ENCODE assay signal across 9 mouse cellular contexts in the genomic region with DNA sequence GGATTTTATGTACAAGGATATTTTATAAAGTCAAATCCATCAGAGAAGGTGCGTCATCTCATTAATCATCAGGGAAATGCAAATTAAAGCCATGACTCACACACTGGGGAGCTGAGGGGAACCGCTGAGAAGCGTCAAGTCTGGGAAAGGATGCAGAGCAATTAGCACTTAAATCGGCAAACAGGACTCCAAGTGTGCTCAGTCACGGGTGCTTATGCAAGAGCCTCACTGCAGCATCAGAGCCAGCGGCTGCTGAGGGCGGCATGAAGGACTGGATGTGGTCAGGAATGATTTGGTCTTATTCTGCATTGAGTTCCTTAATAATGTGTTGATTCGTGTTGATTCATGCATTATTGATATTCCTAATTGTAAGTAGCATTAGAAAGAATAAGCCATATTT.
DNase-seq lines count a peak whose midpoint lies in the region; ATAC-seq and TF ChIP-seq lines count a peak whose summit lies in the region.
"Had no signal": no experiment of that assay in that cellular context is flagged by ENCODE, and none has a peak within 500 bp of the region (broad histone marks: within the 10 kb centered on the region; RNA-seq: fewer than 3 reads in every experiment).

No protein-coding gene starts in this region.

- H3K4me1 ChIP-seq in cerebellum, adult 2 months (ENCODE audit: control insufficient read depth, insufficient read depth, low read length): peaks cover 5% of the 10 kb centered on the region; the same call in 1 of the 2 replicates
- peaks cover 33% of the 10 kb centered on the region for H3K4me1 ChIP-seq in midbrain, embryonic 16.5 days (ENCODE audit: control insufficient read depth, insufficient read depth, low read length)
- 0 out of 2 replicates have a peak, but pooled peaks cover 6% of the 10 kb centered on the region for H3K4me1 ChIP-seq in kidney, embryonic 14.5 days (ENCODE audit: control insufficient read depth, insufficient read depth, low read length)

- 0 out of 2 replicates have a peak, but pooled peaks cover 2% of the 10 kb centered on the region for H3K36me3 ChIP-seq in midbrain, embryonic 16.5 days (ENCODE audit: control insufficient read depth, insufficient read depth, low read length)
- H3K36me3 ChIP-seq in kidney, embryonic 14.5 days (ENCODE audit: control insufficient read depth, insufficient read depth, low read length): peaks cover 8% of the 10 kb centered on the region; the same call in 1 of the 2 replicates

- peak; percentile 79 for ATAC-seq in midbrain, embryonic 16.5 days
- ATAC-seq in kidney, embryonic 14.5 days (ENCODE audit: low FRiP score, low TSS enrichment): no peak

- peak; percentile 70 for DNase-seq in layer of hippocampus, adult 11-12 months (ENCODE audit: low spot score)
- DNase-seq in layer of hippocampus, postnatal 25 days (ENCODE audit: extremely low spot score in 1 of 2, low spot score in 1 of 2): no peak
- peak; percentile 76 to 91 for DNase-seq in cerebellum, adult 2 months
- DNase-seq in frontal cortex, adult 2 months (ENCODE audit: extremely low spot score in 1 of 2, low spot score in 1 of 2): peak; percentile 69 to 81
- peak; percentile 62 to 76 for DNase-seq in left cerebral cortex, adult 18-20 months (ENCODE audit: low spot score in 2 of 2)
- no peak for DNase-seq in spleen, adult 12 weeks (ENCODE audit: low spot score)

- WGBS in cerebellum, adult 2 months: 8% methylated on average over 8 of the region's 8 CpGs
- 5% methylated on average over 8 of the region's 8 CpGs for WGBS in midbrain, embryonic 16.5 days
- WGBS in kidney, embryonic 14.5 days: 24% methylated on average over 8 of the region's 8 CpGs

- no peak overlapping the region for H3K9ac ChIP-seq in midbrain, embryonic 16.5 days (ENCODE audit: low read depth, low read length)
- H3K9ac ChIP-seq in kidney, embryonic 14.5 days (ENCODE audit: low read depth, low read length): no peak overlapping the region
- H3K9ac ChIP-seq: stomach, embryonic 15.5 days had no signal

- peak overlapping the region; percentile 41 for H3K4me2 ChIP-seq in midbrain, embryonic 16.5 days (ENCODE audit: low read length)
- H3K4me2 ChIP-seq in kidney, embryonic 14.5 days (replicated peaks; ENCODE audit: low read depth, low read length): no peak overlapping the region

- no peaks in the 10 kb centered on the region for H3K9me3 ChIP-seq in midbrain, embryonic 16.5 days (replicated peaks; ENCODE audit: control insufficient read depth, low read length, poor library complexity, severe bottlenecking)
- H3K9me3 ChIP-seq in kidney, embryonic 14.5 days (ENCODE audit: control insufficient read depth, low read length): no peaks in the 10 kb centered on the region
- H3K9me3 ChIP-seq: stomach, embryonic 15.5 days had no signal

- TF ChIP-seq POLR2A in cerebellum, adult 2 months (IDR thresholded peaks at IDR 0.05; ENCODE audit: borderline replicate concordance, insufficient read depth, low read length): 0 out of 2 replicates have a peak, but pooled peaks have one; percentile 39

- peak overlapping the region; percentile 78 for H3K27ac ChIP-seq in cerebellum, adult 2 months (ENCODE audit: insufficient read depth, low read length)
- H3K27ac ChIP-seq in midbrain, embryonic 16.5 days (ENCODE audit: low read length): peak overlapping the region; percentile 77
- H3K27ac ChIP-seq in kidney, embryonic 14.5 days (ENCODE audit: low read depth, low read length): no peak overlapping the region
- H3K27ac ChIP-seq: stomach, embryonic 15.5 days had no signal

- H3K4me3 ChIP-seq in cerebellum, adult 2 months (replicated peaks; ENCODE audit: insufficient read depth, low read depth, low read length): peak overlapping the region; percentile 0
- no peak overlapping the region for H3K4me3 ChIP-seq in midbrain, embryonic 16.5 days (ENCODE audit: low read depth, low read length)
- no peak overlapping the region for H3K4me3 ChIP-seq in kidney, embryonic 14.5 days (ENCODE audit: low read length)
- H3K4me3 ChIP-seq: stomach, embryonic 15.5 days had no signal

- no peaks in the 10 kb centered on the region for H3K27me3 ChIP-seq in cerebellum, adult 2 months (ENCODE audit: control insufficient read depth, insufficient read depth, low read length)
- no peaks in the 10 kb centered on the region for H3K27me3 ChIP-seq in midbrain, embryonic 16.5 days (ENCODE audit: control insufficient read depth, insufficient read depth, low read depth, low read length)
- no peaks in the 10 kb centered on the region for H3K27me3 ChIP-seq in kidney, embryonic 14.5 days (ENCODE audit: control insufficient read depth, insufficient read depth, low read length)
- H3K27me3 ChIP-seq: stomach, embryonic 15.5 days had no signal

- no peak for TF ChIP-seq CTCF in cerebellum, adult 2 months (IDR thresholded peaks at IDR 0.05; ENCODE audit: borderline replicate concordance, insufficient read depth, low read depth, low read length)

Comparison
In these comparisons a context has a peak if more than half of its experiments do, and no peak if none do; other contexts are left out.
1. DNase-seq: peak in layer of hippocampus, adult 11-12 months (single experiment), cerebellum, adult 2 months (2 of 2), frontal cortex, adult 2 months (2 of 2) and left cerebral cortex, adult 18-20 months (2 of 2); none in layer of hippocampus, postnatal 25 days (0 of 2) and spleen, adult 12 weeks (single experiment).